Mouse (Mus musculus) forebrain, embryonic 15.5 days (tissue): ENCODE measurements around the gene Slc26a6. TPM values are rescaled to one million over a fixed set of nuclear protein-coding genes. Genes with fewer than 3 reads are reported as not detected.

Experiments used
- ATAC-seq: fragments of 200-750 bp; cut with Nextera tagmentation; replicated peaks from 2 replicates; pipeline ENCODE4 v1.8.0; 2017; ENCODE audit warnings: mild to moderate bottlenecking, moderate TSS enrichment, moderate library complexity
- H3K27ac ChIP-seq: fragments of 300-500 bp; sonication (generic); replicated peaks from 2 replicates; pipeline ENCODE4 v1.5.1; 2015; ENCODE audit warnings: mild to moderate bottlenecking, inconsistent platforms
- H3K27me3 ChIP-seq: fragments of 300-500 bp; sonication (generic); 2 replicates; pipeline ENCODE4 v1.6.1; 2015; ENCODE audit warnings: inconsistent platforms
- H3K36me3 ChIP-seq: fragments of 300-500 bp; sonication (generic); 2 replicates; pipeline ENCODE4 v1.6.1; 2015; ENCODE audit warnings: mild to moderate bottlenecking, inconsistent platforms
- H3K4me1 ChIP-seq: fragments of 300-500 bp; sonication (generic); 2 replicates; pipeline ENCODE4 v1.6.1; 2015; ENCODE audit warnings: inconsistent platforms
- H3K4me2 ChIP-seq: fragments of 300-500 bp; sonication (generic); replicated peaks from 2 replicates; pipeline ENCODE4 v1.6.1; 2015; ENCODE audit warnings: mild to moderate bottlenecking, inconsistent platforms
- H3K4me3 ChIP-seq: fragments of 300-500 bp; sonication (generic); 2 replicates; pipeline ENCODE4 v1.5.1; 2015; ENCODE audit warnings: mild to moderate bottlenecking, inconsistent platforms
- H3K9ac ChIP-seq: fragments of 300-500 bp; sonication (generic); replicated peaks from 2 replicates; pipeline ENCODE4 v1.6.1; 2015; ENCODE audit warnings: mild to moderate bottlenecking, inconsistent platforms
- H3K9me3 ChIP-seq: fragments of 300-500 bp; sonication (generic); 2 replicates; pipeline ENCODE4 v1.6.1; 2016; ENCODE audit warnings: inconsistent platforms
- WGBS: fragments of 180-500 bp; shearing (Covaris S2); methylation state at CpG from one replicate; pipeline ENCODE4 v1.1.7; 2015; ENCODE audit warnings: mixed read lengths; 5-methylcytosine and 5-hydroxymethylcytosine counted together
- polyA plus RNA-seq: library from polyadenylated mRNA; unstranded; fragments of >200 nt; fragmentation: Nextera tagmentation; extraction: Ambion mirVana; gene quantifications from 2 replicates; pipeline ENCODE4 v1.2.1, GENCODE M21; 2015

The Slc26a6 gene
- polyA plus RNA-seq, 1 experiment from 2014 or later = 9.8 TPM

- peak; percentile 77 for ATAC-seq
- peaks cover 41% of the 10 kb centered on the region for H3K4me1 ChIP-seq
These were observed 28.2 kb upstream of the Slc26a6 start for GRCm38 (mm10) chr9:108824755-108825413.

GRCm38 (mm10) chr9:108825820-108826699 lies 27.0 kb upstream of the Slc26a6 start, which contains the start of gene Celsr3:
TSS of gene Celsr3 (plus strand) at chr9:108826320.
- H3K36me3 ChIP-seq = peaks cover 28% of the 10 kb centered on the region
- peak within 1 kb of the TSS; percentile 75 for H3K9ac ChIP-seq
- H3K27me3 ChIP-seq = peaks cover 22% of the 10 kb centered on the region; the same call in 1 of the 2 replicates
- H3K27ac ChIP-seq = peak within 1 kb of the TSS; percentile 86
- peaks cover 52% of the 10 kb centered on the region for H3K4me1 ChIP-seq
- ATAC-seq = peak; percentile 81
- H3K4me3 ChIP-seq = peak within 1 kb of the TSS; percentile 76
- WGBS = under 1% methylated on average over 70 of the region's 70 CpGs
- peak within 1 kb of the TSS; percentile 81 for H3K4me2 ChIP-seq
- no peaks in the 10 kb centered on the region for H3K9me3 ChIP-seq

More at GRCm38 (mm10) chr9:108824755-108825413, 28.2 kb upstream of the Slc26a6 start:
- H3K9me3 ChIP-seq = no peaks in the 10 kb centered on the region
- H3K36me3 ChIP-seq = peaks cover 24% of the 10 kb centered on the region
- WGBS = under 1% methylated on average over 31 of the region's 31 CpGs
- peak overlapping the region; percentile 86 for H3K27ac ChIP-seq
- peaks cover 21% of the 10 kb centered on the region; the same call in 1 of the 2 replicates for H3K27me3 ChIP-seq
- H3K9ac ChIP-seq = peak overlapping the region; percentile 75
- peak overlapping the region; percentile 81 for H3K4me2 ChIP-seq
- peak overlapping the region; percentile 76 for H3K4me3 ChIP-seq

DNA sequence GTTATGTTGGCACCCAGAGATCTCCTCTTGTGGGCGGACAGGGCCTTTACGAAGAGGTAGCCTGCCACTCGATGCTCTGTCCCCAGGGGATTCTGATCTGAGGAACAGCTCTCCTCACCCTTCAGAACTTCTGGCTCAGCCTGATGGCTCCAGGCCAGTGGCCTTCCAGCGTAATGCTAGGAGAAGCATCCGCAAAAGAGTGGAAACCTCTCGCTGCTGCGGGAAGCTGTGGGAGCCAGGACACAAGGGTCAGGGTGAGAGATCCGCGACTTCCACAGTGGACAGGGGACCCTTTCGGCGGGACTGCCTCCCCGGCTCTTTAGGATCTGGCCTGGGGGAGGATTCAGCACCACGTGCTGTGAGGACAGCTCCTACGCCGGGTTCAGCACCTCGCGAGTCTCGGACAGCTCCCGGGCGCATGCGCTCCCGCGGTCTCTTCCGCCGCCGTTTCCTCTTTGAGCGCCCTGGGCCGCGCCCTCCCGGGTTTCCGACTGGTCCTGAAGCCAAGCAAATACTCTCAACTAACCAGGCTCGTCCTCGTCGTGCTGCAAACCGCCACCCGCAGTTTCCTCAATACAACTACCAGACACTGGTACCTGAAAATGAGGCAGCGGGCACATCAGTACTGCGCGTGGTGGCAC lies 26.3 kb upstream of the Slc26a6 start:
- H3K27ac ChIP-seq = peak overlapping the region; percentile 86
- WGBS = 2% methylated on average over 39 of the region's 39 CpGs
- H3K36me3 ChIP-seq = peaks cover 31% of the 10 kb centered on the region
- peaks cover 60% of the 10 kb centered on the region for H3K4me1 ChIP-seq
- peak overlapping the region; percentile 76 for H3K4me3 ChIP-seq
- H3K27me3 ChIP-seq = peaks cover 22% of the 10 kb centered on the region; the same call in 1 of the 2 replicates
- no peaks in the 10 kb centered on the region for H3K9me3 ChIP-seq
- peak overlapping the region; percentile 75 for H3K9ac ChIP-seq
- no peak for ATAC-seq
- peak overlapping the region; percentile 81 for H3K4me2 ChIP-seq

DNA sequence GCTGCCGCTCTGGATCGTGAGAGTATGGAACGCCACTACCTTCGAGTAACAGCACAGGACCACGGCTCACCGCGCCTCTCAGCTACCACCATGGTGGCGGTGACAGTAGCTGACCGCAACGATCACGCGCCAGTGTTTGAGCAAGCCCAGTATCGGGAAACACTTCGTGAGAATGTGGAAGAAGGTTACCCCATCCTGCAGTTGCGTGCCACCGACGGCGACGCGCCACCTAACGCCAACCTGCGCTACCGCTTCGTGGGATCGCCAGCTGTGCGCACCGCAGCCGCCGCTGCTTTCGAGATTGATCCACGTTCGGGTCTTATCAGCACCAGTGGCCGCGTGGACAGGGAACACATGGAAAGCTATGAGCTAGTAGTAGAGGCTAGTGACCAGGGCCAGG lies 25.6 kb upstream of the Slc26a6 start:
- Histone ChIP-seq H3K4me1 (peaks cover 66% of the 10 kb centered on the region), H3K9ac (peak overlapping the region; percentile 75), H3K27me3 (peaks cover 22% of the 10 kb centered on the region; the same call in 1 of the 2 replicates), H3K27ac (0 out of 2 replicates have a peak overlapping the region, but pooled peaks have one; percentile 86), H3K4me2 (peak overlapping the region; percentile 81), H3K9me3 (no peaks in the 10 kb centered on the region), H3K4me3 (peak overlapping the region; percentile 76), H3K36me3 (peaks cover 32% of the 10 kb centered on the region)
- ATAC-seq = no peak
- 14% methylated on average over 34 of the region's 34 CpGs for WGBS

GRCm38 (mm10) chr9:108827906-108828305 lies 25.2 kb upstream of the Slc26a6 start:
- 68% methylated on average over 18 of the region's 18 CpGs for WGBS

DNA sequence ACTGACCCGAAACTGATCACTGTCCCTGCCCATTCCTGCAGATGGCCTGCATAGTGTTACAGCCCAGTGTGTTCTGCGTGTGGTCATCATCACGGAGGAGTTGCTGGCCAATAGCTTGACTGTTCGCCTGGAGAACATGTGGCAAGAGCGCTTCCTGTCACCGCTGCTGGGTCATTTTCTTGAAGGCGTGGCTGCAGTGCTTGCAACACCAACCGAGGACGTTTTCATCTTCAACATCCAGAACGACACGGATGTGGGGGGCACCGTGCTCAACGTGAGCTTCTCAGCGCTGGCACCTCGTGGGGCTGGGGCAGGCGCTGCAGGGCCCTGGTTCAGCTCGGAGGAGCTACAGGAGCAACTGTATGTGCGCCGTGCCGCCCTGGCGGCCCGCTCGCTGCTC lies 21.4 kb upstream of the Slc26a6 start:
- H3K27me3 ChIP-seq = peaks cover 22% of the 10 kb centered on the region; the same call in 1 of the 2 replicates
- peak overlapping the region; percentile 50 for H3K4me2 ChIP-seq
- peak overlapping the region; percentile 26 for H3K4me3 ChIP-seq
- H3K9ac ChIP-seq = no peak overlapping the region
- peaks cover 73% of the 10 kb centered on the region for H3K36me3 ChIP-seq
- H3K9me3 ChIP-seq = no peaks in the 10 kb centered on the region
- no peak for ATAC-seq
- WGBS = 9% methylated on average over 23 of the region's 23 CpGs
- H3K4me1 ChIP-seq = peaks cover 64% of the 10 kb centered on the region
- no peak overlapping the region for H3K27ac ChIP-seq

More at GRCm38 (mm10) chr9:108827906-108828305, 25.2 kb upstream of the Slc26a6 start:
- no peaks in the 10 kb centered on the region for H3K9me3 ChIP-seq
- H3K36me3 ChIP-seq = peaks cover 35% of the 10 kb centered on the region
- peak overlapping the region; percentile 76 for H3K4me3 ChIP-seq
- H3K27ac ChIP-seq = no peak overlapping the region
- H3K9ac ChIP-seq = no peak overlapping the region
- peaks cover 71% of the 10 kb centered on the region for H3K4me1 ChIP-seq
- H3K4me2 ChIP-seq = peak overlapping the region; percentile 81
- no peak for ATAC-seq
- H3K27me3 ChIP-seq = peaks cover 22% of the 10 kb centered on the region; the same call in 1 of the 2 replicates

DNA sequence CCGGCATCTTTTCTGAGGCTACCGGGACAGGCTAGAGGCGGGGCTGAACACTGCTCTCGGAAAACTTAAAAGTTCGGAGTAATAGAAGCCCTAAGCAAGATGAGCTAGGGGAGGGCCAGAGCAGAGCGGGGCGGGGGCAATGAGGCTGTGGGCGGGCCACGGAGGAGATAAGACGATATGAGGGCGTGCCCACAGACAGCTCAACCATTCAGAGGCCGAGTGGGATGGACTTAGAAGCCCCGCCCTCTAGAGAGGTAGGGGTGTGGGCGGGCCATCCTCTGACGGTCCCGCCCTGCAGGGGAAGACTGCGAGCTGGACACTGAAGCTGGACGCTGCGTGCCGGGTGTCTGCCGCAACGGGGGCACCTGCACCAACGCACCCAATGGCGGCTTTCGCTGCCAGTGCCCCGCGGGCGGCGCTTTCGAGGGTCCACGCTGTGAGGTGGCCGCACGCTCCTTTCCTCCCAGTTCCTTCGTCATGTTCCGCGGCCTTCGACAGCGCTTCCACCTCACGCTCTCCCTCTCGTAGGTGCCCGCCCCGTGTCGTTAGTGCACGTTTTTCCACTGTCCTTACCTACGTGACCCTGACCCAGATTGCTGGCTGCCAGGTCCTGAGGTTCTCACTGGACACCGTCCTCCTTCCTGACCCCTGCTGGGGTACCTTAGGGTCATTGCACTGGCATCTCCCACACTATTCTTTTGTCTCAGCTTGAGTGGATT lies 20.5 kb upstream of the Slc26a6 start:
- Histone ChIP-seq H3K4me3 (peak overlapping the region; percentile 26), H3K9me3 (no peaks in the 10 kb centered on the region), H3K4me1 (peaks cover 55% of the 10 kb centered on the region), H3K36me3 (peaks cover 81% of the 10 kb centered on the region), H3K9ac (no peak overlapping the region), H3K4me2 (peak overlapping the region; percentile 50), H3K27me3 (peaks cover 22% of the 10 kb centered on the region; the same call in 1 of the 2 replicates), H3K27ac (no peak overlapping the region)
- peak; percentile 92 for ATAC-seq
- 6% methylated on average over 46 of the region's 46 CpGs for WGBS

GRCm38 (mm10) chr9:108842989-108843388 lies 10.1 kb upstream of the Slc26a6 start:
- Histone ChIP-seq H3K4me1 (no peaks in the 10 kb centered on the region), H3K27me3 (no peaks in the 10 kb centered on the region), H3K4me3 (no peak overlapping the region), H3K9ac (no peak overlapping the region), H3K36me3 (peaks cover 90% of the 10 kb centered on the region), H3K4me2 (no peak overlapping the region), H3K9me3 (no peaks in the 10 kb centered on the region), H3K27ac (no peak overlapping the region)
- ATAC-seq = peak; percentile 20
- WGBS = 17% methylated on average over 14 of the region's 14 CpGs

DNA sequence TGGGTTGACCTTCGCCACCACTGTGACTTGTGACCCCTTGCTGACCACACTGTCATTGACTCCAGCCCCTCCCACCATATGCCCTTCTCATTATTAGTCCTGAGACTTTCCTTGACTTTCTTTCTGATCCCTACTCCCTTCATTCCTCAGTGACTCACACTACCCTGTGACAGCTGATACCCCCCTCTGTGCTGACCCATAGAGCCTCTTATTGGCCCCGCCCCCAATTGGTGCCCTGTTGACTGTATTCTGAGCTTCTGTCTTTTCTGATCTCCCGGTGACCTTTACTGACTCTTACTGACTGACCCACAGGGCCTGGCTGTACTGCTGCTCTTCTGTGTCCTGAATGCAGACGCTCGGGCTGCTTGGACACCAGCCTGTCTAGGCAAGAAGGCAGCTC lies 7.7 kb upstream of the Slc26a6 start:
- H3K4me2 ChIP-seq = no peak overlapping the region
- 84% methylated on average over 5 of the region's 5 CpGs for WGBS
- no peaks in the 10 kb centered on the region for H3K9me3 ChIP-seq
- H3K4me3 ChIP-seq = no peak overlapping the region
- H3K27me3 ChIP-seq = no peaks in the 10 kb centered on the region
- H3K36me3 ChIP-seq = peaks cover 90% of the 10 kb centered on the region
- H3K9ac ChIP-seq = no peak overlapping the region
- no peaks in the 10 kb centered on the region for H3K4me1 ChIP-seq
- no peak for ATAC-seq
- no peak overlapping the region for H3K27ac ChIP-seq

DNA sequence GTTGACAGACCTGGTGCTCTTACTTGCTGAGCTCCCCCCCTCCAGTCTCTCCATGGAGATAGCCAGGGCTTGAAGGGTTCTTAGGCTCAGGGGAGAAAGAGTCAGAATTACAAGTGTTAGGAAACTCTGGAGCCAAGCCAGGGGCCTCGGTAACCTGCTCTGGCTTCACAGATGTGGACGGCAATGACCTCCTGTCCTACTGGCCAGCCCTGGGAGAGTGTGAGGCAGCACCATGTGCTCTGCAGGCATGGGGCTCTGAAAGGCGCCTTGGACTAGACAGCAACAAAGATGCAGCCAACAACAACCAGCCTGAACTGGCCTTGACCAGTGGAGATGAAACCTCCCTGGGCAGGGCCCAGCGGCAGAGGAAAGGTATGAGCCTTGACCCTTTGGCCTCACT lies 5.7 kb upstream of the Slc26a6 start:
- Histone ChIP-seq H3K4me3 (no peak overlapping the region), H3K9ac (no peak overlapping the region), H3K27me3 (no peaks in the 10 kb centered on the region), H3K9me3 (no peaks in the 10 kb centered on the region), H3K27ac (no peak overlapping the region), H3K36me3 (peaks cover 86% of the 10 kb centered on the region), H3K4me1 (no peaks in the 10 kb centered on the region), H3K4me2 (no peak overlapping the region)
- WGBS = 86% methylated on average over 4 of the region's 4 CpGs
- no peak for ATAC-seq

- Histone ChIP-seq H3K4me3 (no peak overlapping the region), H3K9ac (no peak overlapping the region), H3K27me3 (no peaks in the 10 kb centered on the region), H3K4me2 (no peak overlapping the region), H3K4me1 (peaks cover 4% of the 10 kb centered on the region), H3K27ac (no peak overlapping the region), H3K9me3 (no peaks in the 10 kb centered on the region), H3K36me3 (peaks cover 81% of the 10 kb centered on the region)
- 87% methylated on average over 17 of the region's 17 CpGs for WGBS
- ATAC-seq = no peak
These were observed 4.7 kb upstream of the Slc26a6 start for GRCm38 (mm10) chr9:108848419-108848818.
